Mouse (Mus musculus) hindbrain, embryonic 11.5 days (tissue): Measurements from ENCODE around the gene Cldn34d. TPM values are rescaled to one million over a fixed set of nuclear protein-coding genes. Genes with fewer than 3 reads are reported as not detected.

Experiments
- ATAC-seq: fragments of 200-750 bp; cut with Nextera tagmentation; 2 replicates; pipeline ENCODE4 v1.8.0; 2017; ENCODE audit warnings: mild to moderate bottlenecking, moderate TSS enrichment, moderate library complexity; ENCODE audit not compliant: low FRiP score
- DNase-seq: peaks from one replicate; pipeline ENCODE4 v3.0.0-alpha.2; 2015; ENCODE audit warnings: low spot score
- H3K27ac ChIP-seq: fragments of 300-500 bp; sonication (generic); 2 replicates; pipeline ENCODE4 v1.5.1; 2014; ENCODE audit warnings: mild to moderate bottlenecking, low read depth, low read length
- H3K27me3 ChIP-seq: fragments of 300-500 bp; sonication (generic); 2 replicates; pipeline ENCODE4 v1.6.1; 2014; ENCODE audit warnings: mild to moderate bottlenecking, low read length, moderate library complexity, mixed read lengths; ENCODE audit not compliant: control insufficient read depth, insufficient read depth
- H3K36me3 ChIP-seq: fragments of 300-500 bp; sonication (generic); 2 replicates; pipeline ENCODE4 v1.6.1; 2014; ENCODE audit warnings: mild to moderate bottlenecking, low read length, moderate library complexity, mixed read lengths; ENCODE audit not compliant: control insufficient read depth, insufficient read depth
- H3K4me1 ChIP-seq: fragments of 300-500 bp; sonication (generic); replicated peaks from 2 replicates; pipeline ENCODE4 v1.6.1; 2014; ENCODE audit warnings: low read length, mixed read lengths; ENCODE audit not compliant: control insufficient read depth, insufficient read depth
- H3K4me2 ChIP-seq: fragments of 300-500 bp; sonication (generic); replicated peaks from 2 replicates; pipeline ENCODE4 v1.6.1; 2014; ENCODE audit warnings: mild to moderate bottlenecking, low read depth, low read length
- H3K4me3 ChIP-seq: fragments of 300-500 bp; sonication (generic); 2 replicates; pipeline ENCODE4 v1.5.1; 2014; ENCODE audit warnings: low read depth, low read length
- H3K9ac ChIP-seq: fragments of 300-500 bp; sonication (generic); 2 replicates; pipeline ENCODE4 v1.6.1; 2014; ENCODE audit warnings: low read depth, low read length
- H3K9me3 ChIP-seq: fragments of 300-500 bp; sonication (generic); 2 replicates; pipeline ENCODE4 v1.6.1; 2016; ENCODE audit warnings: low read length; ENCODE audit not compliant: control insufficient read depth
- WGBS: fragments of 180-500 bp; shearing (Covaris S2); extraction: QIAGEN DNeasy Blood & Tissue Kit; methylation state at CpG from one replicate; pipeline ENCODE4 v1.1.7; 2014; 5-methylcytosine and 5-hydroxymethylcytosine counted together
- polyA plus RNA-seq: library from polyadenylated mRNA; unstranded; fragments of >200 nt; fragmentation: Nextera tagmentation; extraction: Ambion mirVana; gene quantifications from 2 replicates; pipeline ENCODE4 v1.2.1, GENCODE M21; 2014

Gene Cldn34d
- not detected in 2 replicates for polyA plus RNA-seq

DNA sequence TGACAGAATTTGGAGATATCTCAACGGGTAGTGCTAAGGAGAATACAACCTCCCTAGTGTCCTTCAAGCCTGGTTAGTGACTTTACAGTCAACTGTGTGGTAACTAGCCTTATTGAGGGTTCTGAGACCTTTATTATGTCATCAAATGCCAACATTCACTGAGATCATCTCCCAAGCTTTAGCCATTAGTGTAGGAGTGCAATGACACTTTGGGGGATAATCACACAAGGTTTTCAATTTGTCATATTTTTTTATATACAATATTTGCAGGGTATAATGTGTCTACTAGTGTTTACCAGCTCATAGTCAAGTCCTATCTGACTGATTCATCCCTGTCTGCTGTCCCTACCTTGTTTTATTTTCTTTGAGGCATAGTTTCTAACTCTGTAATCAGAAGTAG, at the start of gene Cldn34d:
Cldn34d (minus strand) TSS at position 101 of the 400 bp plus-strand sequence.
- Histone ChIP-seq H3K9ac (no peak within 1 kb of the TSS), H3K4me3 (no peak within 1 kb of the TSS), H3K4me1 (no peaks in the 10 kb centered on the region), H3K27me3 (no peaks in the 10 kb centered on the region), H3K4me2 (no peak within 1 kb of the TSS), H3K27ac (no peak within 1 kb of the TSS), H3K9me3 (no peaks in the 10 kb centered on the region), H3K36me3 (no peaks in the 10 kb centered on the region)
- DNase-seq (no peak), ATAC-seq (no peak)
- WGBS = 85% methylated on average over 1 of the region's 1 CpGs

DNA sequence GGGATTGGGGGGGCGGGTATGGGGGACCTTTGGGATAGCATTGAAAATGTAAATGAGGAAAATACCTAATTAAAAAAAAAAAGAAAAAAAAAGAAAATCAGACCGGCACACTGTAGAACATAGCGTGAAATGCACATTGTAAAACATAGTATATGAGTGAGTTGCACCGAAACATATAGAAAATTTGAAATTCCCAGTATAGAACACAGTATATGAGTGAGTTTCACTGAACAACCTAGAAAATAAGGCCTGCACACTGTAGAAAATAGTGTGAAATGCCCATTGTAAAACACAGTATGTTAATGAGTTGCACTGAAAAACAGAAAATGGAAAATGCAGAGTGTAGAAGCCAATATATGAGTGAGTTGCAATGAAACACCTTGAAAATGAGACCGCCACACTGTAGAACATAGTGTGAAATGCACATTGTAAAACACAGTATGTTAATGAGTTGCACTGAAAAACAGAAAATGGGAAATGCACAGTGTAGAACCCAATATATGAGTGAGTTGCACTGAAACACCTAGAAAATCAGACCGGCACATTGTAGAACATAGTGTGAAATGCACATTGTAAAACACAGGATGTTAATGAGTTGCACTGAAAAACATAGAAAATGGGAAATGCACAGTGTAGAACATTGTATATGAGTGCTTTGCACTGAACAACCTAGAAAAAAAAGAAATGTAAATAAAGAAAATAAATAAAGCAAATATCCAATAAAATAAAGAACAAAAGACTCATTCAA, 4.1 kb downstream of the Cldn34d start:
- H3K27ac ChIP-seq = no peak overlapping the region
- WGBS = 50% methylated on average over 6 of the region's 6 CpGs
- peak; percentile 100 for ATAC-seq

More for the DNA sequence above, 4.1 kb downstream of the Cldn34d start:
- no peaks in the 10 kb centered on the region for H3K9me3 ChIP-seq
- H3K9ac ChIP-seq = no peak overlapping the region
- H3K27me3 ChIP-seq = no peaks in the 10 kb centered on the region
- no peak overlapping the region for H3K4me2 ChIP-seq
- no peaks in the 10 kb centered on the region for H3K36me3 ChIP-seq
- no peak overlapping the region for H3K4me3 ChIP-seq
- H3K4me1 ChIP-seq = no peaks in the 10 kb centered on the region
- peak; percentile 84 for DNase-seq

Other genes with a start within 250 kb of the Cldn34d start
- not detected in 2 replicates for gene Cldn34b4, start 209.6 kb downstream of the Cldn34d start, polyA plus RNA-seq